Mouse (Mus musculus) adrenal gland, adult (tissue): ENCODE data around the gene Smgc.
"Not testable (repeated sequence)": the region's sequence is repeated elsewhere in the genome, so short reads cannot be mapped to it uniquely, and the experiment has no call there.

Source experiments
- DNase-seq, 2 experiments: peaks; one replicate each; pipeline ENCODE4 v3.0.0; 2022 to 2023; ENCODE audit warnings: low spot score in 1 of 2; ENCODE audit not compliant: inconsistent age in 2 of 2

Smgc gene

GRCm38 (mm10) chr15:91837965-91838364 lies at the start of gene Smgc:
TSS of gene Smgc (plus strand) at chr15:91838265.
- no peak for DNase-seq

- no peak for DNase-seq
Measured at GRCm38 (mm10) chr15:91788338-91788737, 49.7 kb upstream of the Smgc start.

GRCm38 (mm10) chr15:91806463-91806862 lies 31.6 kb upstream of the Smgc start:
- no peak for DNase-seq

GRCm38 (mm10) chr15:91835319-91835718 lies 2.7 kb upstream of the Smgc start:
- no peak for DNase-seq

- not testable (repeated sequence) for DNase-seq
Measured at GRCm38 (mm10) chr15:91864130-91864529, 26.1 kb downstream of the Smgc start.

DNA sequence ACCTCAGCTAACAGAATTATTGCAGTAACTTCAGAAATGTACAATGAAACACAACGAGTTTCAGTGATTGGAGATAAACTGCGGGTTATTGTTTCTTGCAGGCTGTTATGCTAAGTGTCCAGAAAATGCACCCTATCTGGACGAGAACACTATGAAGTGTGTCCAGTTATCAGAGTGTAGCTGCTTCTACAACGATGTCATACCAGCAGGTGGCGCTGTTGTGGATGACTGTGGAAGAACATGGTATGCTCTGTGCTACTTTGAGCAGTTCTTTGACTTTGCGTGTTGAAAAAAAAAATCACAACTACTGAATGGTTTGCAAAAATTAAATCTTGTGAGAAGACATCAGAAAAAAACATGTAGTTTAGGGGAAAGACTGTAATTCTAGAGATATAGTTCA lies 62.2 kb downstream of the Smgc start:
- peak in 1 of 2 experiments; percentile 40 for DNase-seq

- peak; percentile 43 to 68 for DNase-seq
Measured at GRCm38 (mm10) chr15:91907046-91907445, 69.0 kb downstream of the Smgc start.
